Mouse (Mus musculus): ENCODE measurements around the gene Cdiptos. TPM values are rescaled to one million over a fixed set of nuclear protein-coding genes. Genes with fewer than 3 reads are reported as not detected.

Cdiptos gene
- total and polyA plus RNA-seq, 3 experiments: 0.47 to 0.97 TPM; not detected in 1

- Histone ChIP-seq H3K4me2 (ENCODE audit: insufficient read depth, low read depth, poor library complexity, severe bottlenecking) (peak overlapping the region; percentile 77), H3K36me3 (replicated peaks in 1 of 2; ENCODE audit: control insufficient read depth in 1 of 2, insufficient read depth in 1 of 2, low read length in 1 of 2) (peaks cover 6 to 50% of the 10 kb centered on the region in 2 experiments), H3K27me3 (replicated peaks) (no peaks in the 10 kb centered on the region), H3K79me2 (replicated peaks; ENCODE audit: control insufficient read depth, extremely low read depth, insufficient read depth, poor library complexity, severe bottlenecking) (peaks cover 14% of the 10 kb centered on the region), H3K9me3 (replicated peaks; ENCODE audit: low read length) (no peaks in the 10 kb centered on the region), H3K4me3 (replicated peaks in 1 of 3; ENCODE audit: low read depth in 2 of 3, low read length in 2 of 3, poor library complexity in 1 of 3) (peak overlapping the region; percentile 65 to 92 (median 89)), H3K4me1 (ENCODE audit: control insufficient read depth in 1 of 2, insufficient read depth in 2 of 2) (peaks cover 22 to 70% of the 10 kb centered on the region in 2 experiments; a peak in 3 of 4 replicates), H3K27ac (ENCODE audit: insufficient read depth, low read depth) (peak overlapping the region; percentile 80), H3K9ac (ENCODE audit: insufficient read depth, low read depth) (peak overlapping the region; percentile 91)
- no peak for DNase-seq (ENCODE audit: extremely low read depth)
- TF ChIP-seq TCF12 (IDR thresholded peaks at IDR 0.05; ENCODE audit: low read depth, low read length) (0 out of 2 replicates have a peak, but pooled peaks have one; percentile 12), GABPA (IDR thresholded peaks at IDR 0.05; ENCODE audit: insufficient replicate concordance, low read depth, low read length) (no peak), ZC3H11A (IDR thresholded peaks at IDR 0.05; ENCODE audit: low read depth, low read length) (no peak), ELF1 (IDR thresholded peaks at IDR 0.05; ENCODE audit: low read depth, low read length) (peak; percentile 66), USF2 (conservative IDR thresholded peaks at IDR 0.05; ENCODE audit: low read depth, low read length) (no peak), JUN (IDR thresholded peaks at IDR 0.05; ENCODE audit: insufficient read depth, low read depth, low read length) (no peak)
- in situ Hi-C loops (cut with MboI; ENCODE audit: low pct_ligation_motif_present, low pct_unique_long_range_greater_than_20kb, low sequenced_read_pairs): loop anchor here (5.0 to 10.0 kb wide), 2 partner anchors 54 to 312 kb away; partner anchors contain the start of gene Coro1a
- dilution Hi-C loops (cut with MboI; ENCODE audit: extremely low pct_ligation_motif_present, extremely low pct_unique_long_range_greater_than_20kb, low sequenced_read_pairs): no loop called here
Observed at GRCm38 (mm10) chr7:127016486-127016938, 40.6 kb upstream of the Cdiptos start.

GRCm38 (mm10) chr7:127016481-127016485 lies 40.4 kb upstream of the Cdiptos start, which contains the start of gene Pagr1b:
Gene Pagr1b, minus strand, starts transcription at chr7:127016484.
- Histone ChIP-seq H3K79me2 (replicated peaks; ENCODE audit: control insufficient read depth, extremely low read depth, insufficient read depth, poor library complexity, severe bottlenecking) (peaks cover 14% of the 10 kb centered on the region), H3K27me3 (replicated peaks) (no peaks in the 10 kb centered on the region), H3K36me3 (replicated peaks in 1 of 2; ENCODE audit: control insufficient read depth in 1 of 2, insufficient read depth in 1 of 2, low read length in 1 of 2) (peaks cover 6 to 50% of the 10 kb centered on the region in 2 experiments), H3K4me1 (ENCODE audit: control insufficient read depth in 1 of 2, insufficient read depth in 2 of 2) (peaks cover 22 to 70% of the 10 kb centered on the region in 2 experiments; a peak in 3 of 4 replicates), H3K9me3 (replicated peaks; ENCODE audit: low read length) (no peaks in the 10 kb centered on the region), H3K27ac (ENCODE audit: insufficient read depth, low read depth) (peak within 1 kb of the TSS; percentile 80), H3K4me2 (ENCODE audit: insufficient read depth, low read depth, poor library complexity, severe bottlenecking) (peak within 1 kb of the TSS; percentile 77), H3K4me3 (replicated peaks in 1 of 3; ENCODE audit: low read depth in 2 of 3, low read length in 2 of 3, poor library complexity in 1 of 3) (peak within 1 kb of the TSS; percentile 65 to 92 (median 89)), H3K9ac (ENCODE audit: insufficient read depth, low read depth) (peak within 1 kb of the TSS; percentile 91)
- TF ChIP-seq USF1 (IDR thresholded peaks at IDR 0.05; ENCODE audit: low read depth, low read length): no peak
- no peak for TF ChIP-seq NELFE (IDR thresholded peaks at IDR 0.05; ENCODE audit: low read depth, low read length)
- TF ChIP-seq USF2 (conservative IDR thresholded peaks at IDR 0.05; ENCODE audit: low read depth, low read length): no peak
- TF ChIP-seq ZNF384 (IDR thresholded peaks at IDR 0.05; ENCODE audit: low read depth, low read length): no peak
- no peak for TF ChIP-seq CTCF (conservative IDR thresholded peaks at IDR 0.05 in 1 of 2, IDR thresholded peaks at IDR 0.05 in 1 of 2; ENCODE audit: low read depth in 2 of 2, low read length in 2 of 2)
- dilution Hi-C loops (cut with MboI; ENCODE audit: extremely low pct_ligation_motif_present, extremely low pct_unique_long_range_greater_than_20kb, low sequenced_read_pairs): no loop called here
- no peak for DNase-seq (ENCODE audit: extremely low read depth)
- in situ Hi-C loops (cut with MboI; ENCODE audit: low pct_ligation_motif_present, low pct_unique_long_range_greater_than_20kb, low sequenced_read_pairs): loop anchor here (5.0 to 10.0 kb wide), 2 partner anchors 54 to 311 kb away; partner anchors contain the start of gene Coro1a

- in situ Hi-C loops (cut with MboI; ENCODE audit: low pct_ligation_motif_present, low pct_unique_long_range_greater_than_20kb, low sequenced_read_pairs) (loop anchor here (5.0 to 10.0 kb wide), 2 partner anchors 54 to 311 kb away; partner anchors contain the start of gene Coro1a), dilution Hi-C loops (cut with MboI; ENCODE audit: extremely low pct_ligation_motif_present, extremely low pct_unique_long_range_greater_than_20kb, low sequenced_read_pairs) (no loop called here)
- Histone ChIP-seq H3K9me3 (replicated peaks; ENCODE audit: low read length) (no peaks in the 10 kb centered on the region), H3K36me3 (replicated peaks in 1 of 2; ENCODE audit: control insufficient read depth in 1 of 2, insufficient read depth in 1 of 2, low read length in 1 of 2) (peaks cover 6 to 50% of the 10 kb centered on the region in 2 experiments), H3K27ac (ENCODE audit: insufficient read depth, low read depth) (peak overlapping the region; percentile 80), H3K79me2 (replicated peaks; ENCODE audit: control insufficient read depth, extremely low read depth, insufficient read depth, poor library complexity, severe bottlenecking) (peaks cover 14% of the 10 kb centered on the region), H3K4me1 (ENCODE audit: control insufficient read depth in 1 of 2, insufficient read depth in 2 of 2) (peaks cover 22 to 70% of the 10 kb centered on the region in 2 experiments; a peak in 3 of 4 replicates), H3K4me3 (replicated peaks in 1 of 3; ENCODE audit: low read depth in 2 of 3, low read length in 2 of 3, poor library complexity in 1 of 3) (peak overlapping the region; percentile 65 to 92 (median 89)), H3K9ac (ENCODE audit: insufficient read depth, low read depth) (peak overlapping the region; percentile 91), H3K4me2 (ENCODE audit: insufficient read depth, low read depth, poor library complexity, severe bottlenecking) (peak overlapping the region; percentile 77), H3K27me3 (replicated peaks) (no peaks in the 10 kb centered on the region)
- peak; percentile 89 for DNase-seq (ENCODE audit: extremely low read depth)
- TF ChIP-seq E2F4 (IDR thresholded peaks at IDR 0.05; ENCODE audit: insufficient replicate concordance, low read depth, low read length) (no peak), SMC3 (IDR thresholded peaks at IDR 0.05; ENCODE audit: low read depth, low read length) (no peak), MYC (IDR thresholded peaks at IDR 0.05; ENCODE audit: low read depth, low read length) (peak; percentile 83), USF1 (IDR thresholded peaks at IDR 0.05; ENCODE audit: low read depth, low read length) (no peak), IRF4 (IDR thresholded peaks at IDR 0.05; ENCODE audit: low read depth, low read length) (no peak), JUN (IDR thresholded peaks at IDR 0.05; ENCODE audit: insufficient read depth, low read depth, low read length) (no peak), CHD2 (IDR thresholded peaks at IDR 0.05; ENCODE audit: low read length) (no peak), ZNF384 (IDR thresholded peaks at IDR 0.05; ENCODE audit: low read depth, low read length) (no peak), CTCF (conservative IDR thresholded peaks at IDR 0.05 in 1 of 2, IDR thresholded peaks at IDR 0.05 in 1 of 2; ENCODE audit: low read depth in 2 of 2, low read length in 2 of 2) (no peak), BHLHE40 (IDR thresholded peaks at IDR 0.05; ENCODE audit: low read depth, low read length) (peak; percentile 60; the same call in 1 of the 2 replicates), POLR2AphosphoS2 (IDR thresholded peaks at IDR 0.05; ENCODE audit: low read depth, low read length) (no peak), USF2 (conservative IDR thresholded peaks at IDR 0.05; ENCODE audit: low read depth, low read length) (no peak), TBP (conservative IDR thresholded peaks at IDR 0.05; ENCODE audit: low read depth, low read length) (peak; percentile 80), JUND (conservative IDR thresholded peaks at IDR 0.05; ENCODE audit: low read depth, low read length) (no peak), MAZ (IDR thresholded peaks at IDR 0.05; ENCODE audit: low read depth, low read length) (0 out of 2 replicates have a peak, but pooled peaks have one; percentile 58), MAFK (IDR thresholded peaks at IDR 0.05; ENCODE audit: insufficient replicate concordance, low read length) (no peak), MAX (IDR thresholded peaks at IDR 0.05; ENCODE audit: low read length) (peak; percentile 72), KAT2A (IDR thresholded peaks at IDR 0.05; ENCODE audit: insufficient replicate concordance, low read length) (no peak), TCF12 (IDR thresholded peaks at IDR 0.05; ENCODE audit: low read depth, low read length) (peak; percentile 63), NELFE (IDR thresholded peaks at IDR 0.05; ENCODE audit: low read depth, low read length) (peak; percentile 73), ETS1 (conservative IDR thresholded peaks at IDR 0.05; ENCODE audit: low read depth, low read length) (no peak)
Observed at GRCm38 (mm10) chr7:127016081-127016480, 40.2 kb upstream of the Cdiptos start.
